In genomic region chr5:43672177-43672911, GRCm38 (mm10) we compare ENCODE assay signal across 8 mouse cellular contexts. TPM values are rescaled to one million over a fixed set of nuclear protein-coding genes. Genes with fewer than 3 reads are reported as not detected.
DNase-seq lines count a peak whose midpoint lies in the region; ATAC-seq and TF ChIP-seq lines count a peak whose summit lies in the region.

No protein-coding gene starts in this region.

- peak overlapping the region; percentile 56 for H3K4me2 ChIP-seq in forebrain, embryonic 14.5 days (ENCODE audit: low read length)
- peak overlapping the region; percentile 62 for H3K4me2 ChIP-seq in heart, postnatal 0 days (ENCODE audit: low read depth, low read length)
- H3K4me2 ChIP-seq in liver, embryonic 13.5 days: peak overlapping the region; percentile 59
- peak overlapping the region; percentile 59 for H3K4me2 ChIP-seq in neural tube, embryonic 11.5 days (ENCODE audit: low read depth)

- H3K27me3 ChIP-seq in E14TG2a.4 (ENCODE audit: insufficient read depth, low read length): no peaks in the 10 kb centered on the region
- H3K27me3 ChIP-seq in forebrain, embryonic 14.5 days (replicated peaks; ENCODE audit: control insufficient read depth, insufficient read depth, low read length): no peaks in the 10 kb centered on the region
- no peaks in the 10 kb centered on the region for H3K27me3 ChIP-seq in heart, postnatal 0 days (ENCODE audit: control insufficient read depth, insufficient read depth, low read length)
- no peaks in the 10 kb centered on the region for H3K27me3 ChIP-seq in liver, embryonic 13.5 days
- no peaks in the 10 kb centered on the region for H3K27me3 ChIP-seq in neural tube, embryonic 11.5 days (ENCODE audit: control insufficient read depth, insufficient read depth, low read length)

- H3K36me3 ChIP-seq in E14TG2a.4 (ENCODE audit: insufficient read depth, low read length): peaks cover 11% of the 10 kb centered on the region; the same call in 1 of the 2 replicates
- H3K36me3 ChIP-seq in forebrain, embryonic 14.5 days (ENCODE audit: control insufficient read depth, insufficient read depth, low read length): no peaks in the 10 kb centered on the region
- peaks cover 19% of the 10 kb centered on the region for H3K36me3 ChIP-seq in heart, postnatal 0 days (replicated peaks; ENCODE audit: control insufficient read depth, insufficient read depth, low read length)
- H3K36me3 ChIP-seq in liver, embryonic 13.5 days: no peaks in the 10 kb centered on the region
- H3K36me3 ChIP-seq in neural tube, embryonic 11.5 days (ENCODE audit: control insufficient read depth, insufficient read depth, low read length): no peaks in the 10 kb centered on the region

- peaks cover 12% of the 10 kb centered on the region for H3K4me1 ChIP-seq in E14TG2a.4 (replicated peaks; ENCODE audit: low read depth, low read length)
- H3K4me1 ChIP-seq in forebrain, embryonic 14.5 days (ENCODE audit: control insufficient read depth, insufficient read depth, low read length): no peaks in the 10 kb centered on the region
- H3K4me1 ChIP-seq in heart, postnatal 0 days (ENCODE audit: control insufficient read depth, insufficient read depth): peaks cover 5% of the 10 kb centered on the region; the same call in 1 of the 2 replicates
- H3K4me1 ChIP-seq in liver, embryonic 13.5 days (replicated peaks): no peaks in the 10 kb centered on the region; the same call in 1 of the 2 replicates
- H3K4me1 ChIP-seq in neural tube, embryonic 11.5 days (ENCODE audit: control insufficient read depth, insufficient read depth, low read length): peaks cover 3% of the 10 kb centered on the region; the same call in 1 of the 2 replicates

- peak; percentile 96 for ATAC-seq in forebrain, embryonic 14.5 days
- peak; percentile 86 for ATAC-seq in heart, postnatal 0 days (ENCODE audit: insufficient read depth, low read depth)
- ATAC-seq in liver, embryonic 13.5 days (ENCODE audit: low read depth): peak; percentile 69
- peak; percentile 96 for ATAC-seq in neural tube, embryonic 11.5 days (ENCODE audit: insufficient read depth, low FRiP score, low TSS enrichment)

- peak; percentile 24 for DNase-seq in c-Kit-positive CD71-positive TER-119-positive erythroid progenitor cells, embryonic 14.5 days (ENCODE audit: low spot score)
- DNase-seq in forebrain, embryonic 14.5 days (ENCODE audit: low spot score): peak; percentile 96
- peak; percentile 89 for DNase-seq in heart, postnatal 0 days (ENCODE audit: low spot score)
- DNase-seq in kidney, postnatal 36 days: peak; percentile 86
- peak; percentile 24 for DNase-seq in liver, embryonic 13.5 days
- DNase-seq in neural tube, embryonic 11.5 days (ENCODE audit: low spot score): peak; percentile 86
- peak; percentile 58 for DNase-seq in testis, postnatal 14 days (ENCODE audit: low spot score)

- no peak for TF ChIP-seq EP300 in heart, postnatal 0 days (IDR thresholded peaks at IDR 0.05; ENCODE audit: low read depth)

- no peaks in the 10 kb centered on the region for H3K9me3 ChIP-seq in E14TG2a.4 (ENCODE audit: low read length)
- no peaks in the 10 kb centered on the region for H3K9me3 ChIP-seq in forebrain, embryonic 14.5 days (replicated peaks; ENCODE audit: control insufficient read depth, low read length)
- no peaks in the 10 kb centered on the region for H3K9me3 ChIP-seq in heart, postnatal 0 days (replicated peaks; ENCODE audit: control insufficient read depth, low read length)
- H3K9me3 ChIP-seq in liver, embryonic 13.5 days (replicated peaks): no peaks in the 10 kb centered on the region
- no peaks in the 10 kb centered on the region for H3K9me3 ChIP-seq in neural tube, embryonic 11.5 days (ENCODE audit: control insufficient read depth, low read length)

- peak overlapping the region; percentile 79 for H3K9ac ChIP-seq in forebrain, embryonic 14.5 days (ENCODE audit: low read length)
- H3K9ac ChIP-seq in heart, postnatal 0 days (replicated peaks; ENCODE audit: low read depth, low read length): peak overlapping the region; percentile 45
- peak overlapping the region; percentile 45 for H3K9ac ChIP-seq in liver, embryonic 13.5 days
- peak overlapping the region; percentile 72 for H3K9ac ChIP-seq in neural tube, embryonic 11.5 days (ENCODE audit: low read length)

- peak overlapping the region; percentile 87 for H3K27ac ChIP-seq in forebrain, embryonic 14.5 days (ENCODE audit: low read depth, low read length)
- H3K27ac ChIP-seq in heart, postnatal 0 days (ENCODE audit: low read depth): peak overlapping the region; percentile 50
- no peak overlapping the region for H3K27ac ChIP-seq in liver, embryonic 13.5 days
- no peak overlapping the region; the same call in 1 of the 2 replicates for H3K27ac ChIP-seq in neural tube, embryonic 11.5 days (ENCODE audit: low read depth, low read length)

- 0% methylated on average over 12 of the region's 12 CpGs for WGBS in forebrain, embryonic 14.5 days
- 6% methylated on average over 12 of the region's 12 CpGs for WGBS in heart, postnatal 0 days
- 4% methylated on average over 12 of the region's 12 CpGs for WGBS in liver, embryonic 13.5 days (ENCODE audit: insufficient replicate concordance)
- WGBS in neural tube, embryonic 11.5 days: 0% methylated on average over 12 of the region's 12 CpGs

- peak; percentile 59 for TF ChIP-seq CTCF in E14TG2a.4 (conservative IDR thresholded peaks at IDR 0.05; ENCODE audit: low read length)
- peak; percentile 61 for TF ChIP-seq CTCF in heart, postnatal 0 days (IDR thresholded peaks at IDR 0.05; ENCODE audit: low read depth)

- peak overlapping the region; percentile 76 for H3K4me3 ChIP-seq in E14TG2a.4 (replicated peaks; ENCODE audit: low read length)
- peak overlapping the region; percentile 49 for H3K4me3 ChIP-seq in forebrain, embryonic 14.5 days (ENCODE audit: low read depth, low read length)
- peak overlapping the region; percentile 42 for H3K4me3 ChIP-seq in heart, postnatal 0 days (ENCODE audit: low read depth, low read length)
- peak overlapping the region; percentile 44 for H3K4me3 ChIP-seq in liver, embryonic 13.5 days (replicated peaks)
- H3K4me3 ChIP-seq in neural tube, embryonic 11.5 days (ENCODE audit: low read depth, low read length): peak overlapping the region; percentile 42

RNA-seq across cellular contexts. Expression of gene Cc2d2a, which starts 10.2 kb away (rescaled TPM):
- 5.8 and 7.7 TPM in 2 replicates for polyA plus RNA-seq in forebrain, embryonic 14.5 days (2014; fragmentation: Nextera tagmentation; extraction: Ambion mirVana)
- total RNA-seq in heart, postnatal 0 days (2014; rRNA removed; ENCODE audit: low replicate concordance): 3.1 and 4.0 TPM in 2 replicates
- 6.4 and 6.6 TPM in 2 replicates for polyA plus RNA-seq in heart, postnatal 0 days (2015; fragmentation: Nextera tagmentation; extraction: Ambion mirVana)
- polyA plus RNA-seq in liver, embryonic 13.5 days (2015; fragmentation: Nextera tagmentation; extraction: Ambion mirVana): 1.6 TPM in 2 replicates
- polyA plus RNA-seq in neural tube, embryonic 11.5 days (2014; fragmentation: Nextera tagmentation; extraction: Ambion mirVana): 6.1 and 7.3 TPM in 2 replicates

Comparison
In these comparisons a context has a peak if more than half of its experiments do, and no peak if none do; other contexts are left out.
1. DNase-seq: peak in every context shown above with its lines; median percentile 96 in forebrain, embryonic 14.5 days; 89 in heart, postnatal 0 days; 86 in kidney, postnatal 36 days; 86 in neural tube, embryonic 11.5 days; 58 in testis, postnatal 14 days; 24 in c-Kit-positive CD71-positive TER-119-positive erythroid progenitor cells, embryonic 14.5 days; 24 in liver, embryonic 13.5 days.
2. H3K27ac ChIP-seq: peak in forebrain, embryonic 14.5 days (single experiment) and heart, postnatal 0 days (single experiment); none in liver, embryonic 13.5 days (single experiment) and neural tube, embryonic 11.5 days (single experiment).
3. Peak in every context shown above with its lines, with median percentiles within 50 percentile points of each other: H3K4me3 ChIP-seq, ATAC-seq, H3K4me2 ChIP-seq and H3K9ac ChIP-seq.